Mouse (Mus musculus) brain, embryonic 14.5 days (tissue): ENCODE results near the gene Fkbp15. TPM values are rescaled to one million over a fixed set of nuclear protein-coding genes. Genes with fewer than 3 reads are reported as not detected.

ENCODE experiments used
- DNase-seq: peaks from one replicate; pipeline ENCODE4 v3.0.0-alpha.2; 2011; ENCODE audit warnings: low read depth
- CTCF ChIP-seq: fragments of 200-500 bp; IDR thresholded peaks from 2 replicates; pipeline ENCODE4 v1.5.1; 2012; ENCODE audit warnings: inconsistent platforms, mild to moderate bottlenecking, moderate library complexity, borderline replicate concordance; ENCODE audit not compliant: insufficient read depth, insufficient read length; ENCODE audit errors: extremely low read depth
- POLR2A ChIP-seq: fragments of 200-500 bp; IDR thresholded peaks from 2 replicates; pipeline ENCODE4 v1.6.1; 2012; ENCODE audit warnings: mild to moderate bottlenecking, inconsistent platforms, borderline replicate concordance; ENCODE audit not compliant: poor library complexity, insufficient read depth, insufficient read length, severe bottlenecking; ENCODE audit errors: extremely low read depth
- polyA plus RNA-seq: library from polyadenylated mRNA; depleted of rRNA; stranded (reverse); fragments of >200 nt; gene quantifications from 2 replicates; pipeline ENCODE4 v1.2.3, GENCODE M21; 2012

The Fkbp15 gene
- polyA plus RNA-seq, 1 experiment: 22.4 TPM

- TF ChIP-seq CTCF (no peak), POLR2A (no peak)
- no peak for DNase-seq
Measured at GRCm38 (mm10) chr4:62389592-62390512, 29.5 kb upstream of the Fkbp15 start.

DNA sequence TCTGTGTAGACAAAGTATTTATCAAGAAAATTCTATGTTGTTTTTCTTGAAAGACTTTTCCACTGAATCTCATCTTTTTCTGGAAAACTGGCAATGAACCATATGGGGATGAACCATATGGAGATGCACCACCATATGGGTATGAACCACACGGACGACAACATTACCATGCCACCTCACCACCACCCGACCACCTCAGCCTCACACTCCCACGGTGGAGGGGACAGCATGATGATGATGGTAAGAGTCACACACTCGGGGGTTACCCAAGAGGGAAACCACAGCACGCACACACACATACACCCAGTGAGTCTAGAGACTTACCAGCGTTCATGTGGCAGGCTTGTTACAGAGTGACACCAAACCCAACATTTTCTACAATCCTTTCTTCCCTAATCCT lies 25.1 kb upstream of the Fkbp15 start:
- DNase-seq: no peak
- TF ChIP-seq CTCF (no peak), POLR2A (no peak)

DNA sequence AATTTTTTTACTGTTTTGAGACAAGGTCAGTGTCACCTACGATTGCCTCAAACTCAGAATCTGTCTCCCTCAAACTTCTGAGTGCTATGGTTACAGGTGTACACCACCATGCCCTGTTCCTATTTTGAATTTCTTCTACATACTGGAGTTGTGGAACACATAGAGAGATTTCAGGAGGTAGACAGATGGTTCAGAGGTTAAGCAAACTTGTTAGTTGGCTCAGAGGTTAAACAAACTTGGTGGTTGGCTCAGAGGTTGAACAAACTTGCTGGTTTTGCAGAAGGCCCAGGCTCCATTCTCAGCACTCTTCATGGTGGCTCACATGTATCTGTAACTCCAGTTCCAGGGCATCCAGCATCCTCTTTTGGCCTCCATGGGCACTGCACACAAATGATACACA lies 23.8 kb upstream of the Fkbp15 start:
- TF ChIP-seq CTCF: no peak
- no peak for TF ChIP-seq POLR2A
- DNase-seq: no peak

GRCm38 (mm10) chr4:62383752-62384151 lies 23.4 kb upstream of the Fkbp15 start:
- TF ChIP-seq CTCF: no peak
- no peak for TF ChIP-seq POLR2A
- no peak for DNase-seq

DNA sequence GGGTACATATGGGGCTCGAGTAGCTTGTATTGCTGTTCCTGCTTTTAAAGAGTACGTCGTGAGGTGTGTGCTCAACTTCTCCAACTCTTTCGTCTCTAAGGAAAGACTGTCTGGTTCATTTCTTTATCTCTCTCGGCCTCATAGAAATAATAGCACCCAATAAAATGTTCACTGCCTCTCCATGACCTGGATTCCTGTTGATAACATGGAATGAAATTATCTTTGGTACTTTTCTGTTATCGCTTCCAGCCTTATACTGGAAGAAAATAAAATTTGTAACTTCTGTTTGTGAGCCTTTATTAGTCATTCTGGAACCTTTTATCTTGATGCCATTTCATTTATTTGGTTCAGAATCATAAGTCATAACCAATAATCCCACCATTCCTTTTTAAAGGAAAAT lies 22.9 kb upstream of the Fkbp15 start:
- no peak for DNase-seq

GRCm38 (mm10) chr4:62379724-62380381 lies 19.5 kb upstream of the Fkbp15 start:
- TF ChIP-seq POLR2A (no peak), CTCF (no peak)
- DNase-seq: no peak

More for the DNA sequence above, 22.9 kb upstream of the Fkbp15 start:
- TF ChIP-seq POLR2A (no peak), CTCF (no peak)

GRCm38 (mm10) chr4:62376123-62376522 lies 15.8 kb upstream of the Fkbp15 start:
- DNase-seq: no peak
- TF ChIP-seq CTCF (no peak), POLR2A (no peak)

GRCm38 (mm10) chr4:62374342-62374741 lies 14.0 kb upstream of the Fkbp15 start:
- DNase-seq: no peak
- TF ChIP-seq CTCF: no peak
- TF ChIP-seq POLR2A: no peak

GRCm38 (mm10) chr4:62373668-62374067 lies 13.3 kb upstream of the Fkbp15 start:
- DNase-seq: no peak
- no peak for TF ChIP-seq CTCF
- TF ChIP-seq POLR2A: no peak

DNA sequence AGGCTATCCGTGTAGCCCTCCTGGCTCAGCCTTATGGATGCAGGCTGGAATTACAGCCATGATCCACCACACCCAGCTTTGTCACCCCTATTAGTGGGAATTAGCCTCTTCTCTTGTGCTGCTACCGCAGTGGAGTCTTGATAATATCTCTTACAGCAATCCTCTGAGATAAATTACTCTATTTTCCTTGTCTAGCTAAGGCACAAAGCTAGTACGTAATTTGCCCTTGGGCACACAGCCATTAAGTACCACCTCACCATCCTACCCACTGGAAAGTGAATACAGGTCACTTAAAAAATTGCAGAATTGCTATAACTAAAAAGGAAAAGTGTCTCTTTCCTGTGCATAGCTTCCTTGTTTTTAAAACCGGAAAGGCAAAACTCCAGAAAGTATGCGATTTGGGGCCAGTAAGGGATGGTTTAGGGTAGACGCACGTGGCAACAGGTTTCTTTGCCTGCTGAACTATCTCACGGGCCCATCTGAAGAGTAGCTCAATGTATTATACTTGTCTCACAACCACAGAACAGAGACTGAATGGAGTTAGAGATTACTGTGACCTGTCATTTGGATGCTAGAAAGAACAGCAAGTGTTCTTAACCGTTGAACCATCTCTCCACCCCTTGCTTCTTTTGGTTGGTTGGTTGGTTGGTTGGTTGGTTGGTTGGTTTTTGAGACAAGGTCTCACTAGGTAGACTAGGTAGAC lies 12.6 kb upstream of the Fkbp15 start:
- no peak for TF ChIP-seq POLR2A
- TF ChIP-seq CTCF: no peak
- no peak for DNase-seq

DNA sequence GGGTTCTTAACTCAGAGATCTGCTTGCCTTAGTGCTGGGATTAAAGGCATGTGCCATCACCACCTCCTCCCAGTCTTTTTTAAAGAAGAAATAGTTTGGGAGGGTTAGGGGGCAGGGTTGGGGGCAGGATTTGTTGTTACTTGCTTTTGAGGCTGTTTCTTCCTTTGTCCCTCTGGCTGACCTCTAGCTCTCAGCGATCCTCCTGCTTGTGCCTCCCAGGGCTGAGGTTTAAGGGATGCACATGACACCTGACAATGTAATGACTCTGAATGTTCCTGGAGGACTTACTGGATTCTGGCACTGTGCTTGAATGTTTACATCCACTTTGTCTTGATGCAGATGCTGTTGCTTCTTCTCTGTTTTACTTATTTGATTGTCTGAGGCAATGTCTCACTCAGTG lies 12.1 kb upstream of the Fkbp15 start:
- TF ChIP-seq CTCF: no peak
- no peak for TF ChIP-seq POLR2A

GRCm38 (mm10) chr4:62369091-62369490 lies 8.7 kb upstream of the Fkbp15 start:
- DNase-seq: no peak

More for the DNA sequence above, 12.1 kb upstream of the Fkbp15 start:
- DNase-seq: no peak

More at GRCm38 (mm10) chr4:62369091-62369490, 8.7 kb upstream of the Fkbp15 start:
- TF ChIP-seq POLR2A (no peak), CTCF (no peak)
